Mouse (Mus musculus) adrenal gland, adult 2 months (tissue): ENCODE results near the gene 2200002J24Rik. TPM values are rescaled to one million over a fixed set of nuclear protein-coding genes. Genes with fewer than 3 reads are reported as not detected.

Experiments
- DNase-seq: peaks from one replicate; pipeline ENCODE4 v3.0.0; 2021
- long read RNA-seq: library from polyadenylated mRNA; stranded (forward); transcript quantifications from one replicate; pipeline ENCODE4 v2.0.0, GENCODE M21; 2021
- polyA plus RNA-seq: library from polyadenylated mRNA; depleted of rRNA; stranded (reverse); fragments of >200 nt; gene quantifications from 2 replicates; pipeline ENCODE4 v1.2.3, GENCODE M21; 2012; rRNA removed
- total RNA-seq, 2 experiments: library from RNA; stranded (reverse); gene quantifications; 2 replicates each; pipeline ENCODE4 v1.2.3; 2021

2200002J24Rik gene
- total RNA-seq (1 to 10 TPM; 3.5 to 5.7 TPM), polyA plus RNA-seq (12.5 and 12.7 TPM in 2 replicates)
- long read RNA-seq, partial matches to known transcripts: 0 of 3 reads
- long read RNA-seq, other reads (novel, unspliced or antisense): 1 of 3 reads

DNA sequence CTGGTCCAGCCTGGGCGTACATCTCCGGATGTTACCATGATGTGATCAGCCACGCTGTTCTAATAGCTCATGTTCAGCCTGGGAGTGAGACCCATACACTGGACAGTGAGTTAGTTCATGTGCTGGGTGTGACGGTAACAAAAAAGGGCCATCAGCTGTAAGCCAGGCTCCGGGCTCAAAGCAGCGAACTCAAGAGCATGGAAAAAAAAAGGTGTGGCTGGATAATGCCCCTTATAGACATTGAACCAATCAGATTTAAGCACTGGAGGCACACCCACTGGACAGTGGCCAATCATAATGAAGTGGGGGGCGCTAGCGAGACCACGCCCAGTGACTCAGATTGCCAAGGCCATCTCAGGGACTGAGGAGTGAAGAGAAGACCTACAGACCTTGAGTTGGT, at the start of gene 2200002J24Rik:
Gene 2200002J24Rik, plus strand, starts transcription at position 338 of the 400 bp plus-strand sequence.
- DNase-seq: peak; percentile 89

- peak; percentile 99 for DNase-seq
These were observed 48.9 kb upstream of the 2200002J24Rik start, which contains the start of gene Rbm42 for GRCm38 (mm10) chr7:30649591-30650540. TSS of gene Rbm42 (minus strand) at chr7:30650317.

- peak; percentile 91 for DNase-seq
These were observed 34.1 kb upstream of the 2200002J24Rik start, which contains the start of gene Haus5 for GRCm38 (mm10) chr7:30664529-30665200. TSS of gene Haus5 (minus strand) at chr7:30664994.

GRCm38 (mm10) chr7:30665321-30665720, 33.4 kb upstream of the 2200002J24Rik start:
- peak; percentile 19 for DNase-seq

DNA sequence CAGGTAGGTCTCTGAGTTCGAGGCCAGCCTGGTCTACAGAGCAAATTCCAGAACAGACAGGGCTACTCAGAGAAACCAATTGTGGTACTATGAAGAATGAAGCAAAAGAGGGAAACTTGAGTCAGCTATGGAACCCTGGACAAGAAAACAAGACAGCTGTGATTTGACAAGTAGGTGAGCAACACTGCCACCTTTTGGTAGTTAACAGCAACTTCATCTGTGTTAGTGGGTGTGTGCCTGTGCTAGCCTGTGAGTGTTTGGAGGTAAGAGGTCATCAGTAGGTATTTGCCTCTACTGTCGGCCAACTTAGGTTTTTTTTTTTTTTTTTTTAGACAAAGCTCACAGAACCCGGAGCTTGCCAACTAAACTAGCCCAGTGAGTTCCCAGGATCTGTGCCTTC, 29.5 kb upstream of the 2200002J24Rik start:
- no peak for DNase-seq

GRCm38 (mm10) chr7:30671480-30671879, 27.2 kb upstream of the 2200002J24Rik start, which contains the start of gene Pmis2:
TSS of gene Pmis2 (minus strand) at chr7:30671605.
- DNase-seq: no peak

- DNase-seq: peak; percentile 91
These were observed 20.3 kb upstream of the 2200002J24Rik start for GRCm38 (mm10) chr7:30678263-30678975.

DNA sequence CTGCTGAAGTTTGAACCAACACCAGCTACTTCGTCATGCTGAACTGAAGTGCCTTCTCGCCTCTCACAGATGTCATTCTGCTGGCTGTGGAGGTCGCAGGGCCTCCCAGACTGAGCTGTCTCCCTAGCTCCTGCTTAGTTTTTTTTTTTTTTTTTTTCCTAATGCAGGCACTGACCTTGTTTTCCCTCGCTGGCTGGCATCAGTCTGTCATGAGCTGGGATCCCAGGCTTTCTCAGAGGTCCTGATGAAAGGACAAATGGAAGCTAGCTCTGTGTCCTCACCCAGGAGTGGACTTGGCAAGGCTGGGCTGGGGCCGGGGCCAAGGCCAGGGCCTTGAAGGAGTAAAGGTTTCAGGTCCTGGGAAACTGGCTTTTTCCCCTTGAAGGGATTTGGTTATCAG, 16.8 kb upstream of the 2200002J24Rik start:
- peak; percentile 58 for DNase-seq

GRCm38 (mm10) chr7:30683425-30683824, 15.3 kb upstream of the 2200002J24Rik start:
- no peak for DNase-seq

DNA sequence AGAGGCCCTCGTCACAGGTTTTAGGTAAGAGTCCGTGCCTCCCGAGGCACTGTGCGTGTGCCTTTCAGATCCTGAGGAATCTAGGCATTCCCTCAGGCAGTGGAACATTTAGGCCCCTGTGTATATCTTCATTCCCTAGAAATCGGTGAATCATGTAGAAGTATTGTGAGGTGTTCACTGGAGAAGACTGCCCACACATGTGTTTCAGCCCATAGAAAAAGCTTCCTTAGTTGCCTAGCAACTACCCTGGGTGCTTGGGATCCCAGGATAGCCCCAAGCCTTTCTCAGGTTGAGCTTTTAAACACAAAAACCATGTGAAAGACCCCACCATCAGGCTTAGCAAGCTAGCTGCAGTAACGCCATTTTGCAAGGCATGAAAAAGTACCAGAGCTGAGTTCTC, 10.4 kb upstream of the 2200002J24Rik start:
- no peak for DNase-seq

DNA sequence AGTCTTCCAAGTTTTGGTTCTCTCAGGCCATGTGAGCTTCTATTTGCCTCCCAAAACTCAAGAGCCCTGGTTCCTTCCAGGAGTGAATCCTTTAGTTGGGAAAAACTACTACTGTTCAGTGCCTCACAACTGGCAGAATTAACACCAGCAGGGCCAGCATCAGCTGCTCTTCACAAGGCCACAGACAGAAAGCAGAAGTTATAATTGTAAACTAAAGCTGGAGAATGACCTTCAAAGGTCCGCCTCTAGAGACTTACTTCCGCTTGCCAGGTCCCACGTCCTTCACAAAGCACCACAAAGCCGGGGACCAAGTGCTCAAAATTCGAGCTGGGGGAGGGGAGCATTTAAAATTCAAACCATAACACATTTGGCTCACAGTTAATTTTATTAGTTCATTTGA, 625 bp upstream of the 2200002J24Rik start:
- peak; percentile 35 for DNase-seq

- peak; percentile 81 for DNase-seq
These were observed 7.6 kb downstream of the 2200002J24Rik start for GRCm38 (mm10) chr7:30706214-30706882.

GRCm38 (mm10) chr7:30707441-30707840, 8.7 kb downstream of the 2200002J24Rik start:
- no peak for DNase-seq

GRCm38 (mm10) chr7:30711942-30712341, 13.2 kb downstream of the 2200002J24Rik start, which contains the start of gene Atp4a:
TSS of gene Atp4a (plus strand) at chr7:30712209.
- no peak for DNase-seq

DNA sequence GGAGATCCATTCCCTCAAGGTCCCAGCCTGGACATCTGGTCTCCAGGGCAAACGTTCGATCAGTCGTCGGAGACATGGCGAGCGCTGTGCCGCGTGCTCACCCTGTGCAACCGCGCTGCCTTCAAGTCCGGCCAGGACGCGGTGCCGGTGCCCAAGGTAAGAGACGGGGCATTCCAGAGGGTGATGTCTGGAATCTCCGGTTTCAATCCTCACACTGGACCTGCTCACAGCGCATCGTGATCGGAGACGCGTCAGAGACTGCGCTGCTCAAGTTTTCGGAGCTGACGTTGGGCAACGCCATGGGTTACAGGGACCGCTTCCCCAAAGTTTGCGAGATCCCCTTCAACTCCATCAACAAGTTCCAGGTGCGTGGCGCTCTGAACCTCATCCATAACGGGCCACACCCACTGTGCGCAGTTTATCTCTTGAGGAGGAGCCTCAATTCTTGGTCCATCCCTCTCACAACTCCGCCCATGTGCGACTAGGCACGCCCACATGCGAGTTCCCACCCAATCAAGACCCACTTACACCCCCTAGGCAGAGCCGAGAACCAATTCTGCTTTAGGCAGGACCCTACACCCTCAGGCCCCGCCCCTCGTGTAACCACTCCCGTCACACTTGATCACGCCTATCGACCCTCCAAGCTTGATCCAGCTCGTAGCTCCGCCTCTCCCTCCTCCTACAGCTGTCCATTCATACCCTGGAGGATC, 18.4 kb downstream of the 2200002J24Rik start:
- peak; percentile 94 for DNase-seq

DNA sequence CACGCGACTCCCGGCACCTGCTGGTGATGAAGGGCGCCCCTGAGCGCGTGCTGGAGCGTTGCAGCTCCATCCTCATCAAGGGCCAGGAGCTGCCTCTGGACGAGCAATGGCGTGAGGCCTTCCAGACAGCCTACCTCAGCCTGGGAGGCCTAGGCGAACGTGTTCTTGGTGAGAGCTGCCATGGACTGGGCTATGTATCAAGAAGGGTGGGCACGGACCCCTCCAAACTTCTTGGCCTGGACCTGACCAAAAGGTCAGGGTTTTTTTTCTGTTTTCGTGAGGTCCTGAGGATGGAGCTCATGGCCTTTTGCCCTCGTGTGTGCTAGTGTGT, 19.0 kb downstream of the 2200002J24Rik start:
- DNase-seq: no peak

DNA sequence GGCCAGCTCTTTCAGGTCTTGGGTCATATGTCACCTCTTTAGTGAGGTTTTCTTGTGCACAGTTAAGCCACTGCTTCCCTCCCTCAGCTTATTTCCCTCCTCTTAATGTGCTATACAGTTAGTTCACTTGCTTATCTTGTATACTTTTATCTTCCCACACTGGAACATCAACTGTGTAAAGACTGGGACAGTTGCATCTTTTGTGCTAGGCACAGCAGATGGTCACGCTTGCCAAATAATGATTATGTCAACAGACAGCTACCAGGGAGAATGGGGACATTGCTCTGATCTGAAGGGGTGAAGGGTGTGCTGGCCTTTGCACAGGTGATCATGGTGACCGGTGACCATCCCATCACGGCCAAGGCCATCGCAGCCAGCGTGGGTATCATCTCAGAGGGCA, 20.9 kb downstream of the 2200002J24Rik start:
- no peak for DNase-seq

DNA sequence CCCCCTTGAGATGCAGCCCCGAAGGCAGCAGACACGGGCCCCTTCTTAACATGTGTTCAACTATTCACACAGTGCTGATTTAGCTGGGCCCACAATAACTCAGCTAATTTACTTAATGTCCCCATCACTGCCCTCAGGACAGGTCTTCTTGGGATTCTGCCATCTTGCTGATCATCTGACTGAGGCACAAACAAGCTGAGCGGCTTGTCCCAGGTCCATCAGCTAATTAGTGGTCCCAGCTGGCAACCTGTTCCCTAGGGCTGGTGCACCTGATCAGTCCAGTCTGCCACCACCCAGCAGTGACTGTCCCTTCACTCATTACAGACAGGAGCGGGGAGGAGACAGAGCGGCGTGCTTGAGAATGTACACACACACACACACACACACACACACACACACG, 22.6 kb downstream of the 2200002J24Rik start:
- no peak for DNase-seq

- no peak for DNase-seq
These were observed 24.7 kb downstream of the 2200002J24Rik start for GRCm38 (mm10) chr7:30723274-30723953.

DNA sequence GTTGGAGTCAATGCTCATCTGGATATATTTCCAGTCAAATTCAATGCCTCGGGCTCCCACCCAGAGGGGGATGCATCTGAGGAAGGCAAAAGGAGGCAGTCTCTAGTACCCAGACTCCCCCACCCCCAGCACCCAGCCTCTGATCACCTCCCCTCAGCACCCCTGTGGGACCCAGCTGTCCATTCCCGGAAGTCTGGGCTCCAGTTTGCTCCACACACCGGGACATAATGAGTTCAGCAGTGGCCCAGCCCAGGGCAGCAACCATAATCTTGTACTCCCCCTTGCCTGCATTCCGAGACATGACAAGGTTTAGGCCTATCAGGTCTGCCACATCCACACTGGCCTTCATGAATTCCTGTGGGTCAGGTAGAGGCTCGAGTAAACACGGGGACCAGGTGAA, 29.5 kb downstream of the 2200002J24Rik start:
- no peak for DNase-seq
